Mouse (Mus musculus) embryo, embryonic 10 days (tissue): ENCODE results near the gene Olfr1475.
"Not testable (repeated sequence)": the region's sequence is repeated elsewhere in the genome, so short reads cannot be mapped to it uniquely, and the experiment has no call there.

Source experiments
- DNase-seq: peaks from one replicate; pipeline ENCODE4 v3.0.0-alpha.2; 2015; ENCODE audit warnings: low spot score

Olfr1475 gene

GRCm38 (mm10) chr19:13480096-13480495 lies at the start of gene Olfr1475:
Gene Olfr1475 (minus strand): TSS chr19:13480196.
- DNase-seq: no peak

- DNase-seq: no peak
Measured at GRCm38 (mm10) chr19:13527613-13528012, 47.6 kb upstream of the Olfr1475 start, which contains the start of gene Olfr1480. Gene Olfr1480 (plus strand): TSS chr19:13527913.

GRCm38 (mm10) chr19:13500246-13500645 lies 20.2 kb upstream of the Olfr1475 start, which contains the start of gene Olfr1477:
Gene Olfr1477 (plus strand): TSS chr19:13500546.
- no peak for DNase-seq

- DNase-seq: not testable (repeated sequence)
Measured at GRCm38 (mm10) chr19:13469265-13469664, 10.7 kb downstream of the Olfr1475 start, which contains the start of gene Olfr1474. Gene Olfr1474 (plus strand): TSS chr19:13469565.

- DNase-seq: no peak
Measured at GRCm38 (mm10) chr19:13455986-13456385, 24.0 kb downstream of the Olfr1475 start, which contains the start of gene Olfr1472. Gene Olfr1472 (minus strand): TSS chr19:13456086.

- DNase-seq: not testable (repeated sequence)
Measured at GRCm38 (mm10) chr19:13443109-13443508, 36.9 kb downstream of the Olfr1475 start, which contains the start of gene Olfr1471. Gene Olfr1471 (plus strand): TSS chr19:13443409.
